Mouse (Mus musculus) forebrain, embryonic 12.5 days (tissue): ENCODE results near the gene Cacna1a. TPM values are rescaled to one million over a fixed set of nuclear protein-coding genes. Genes with fewer than 3 reads are reported as not detected.

ENCODE experiments used
- ATAC-seq: fragments of 200-750 bp; cut with Nextera tagmentation; 2 replicates; pipeline ENCODE4 v1.8.0; 2017; ENCODE audit warnings: moderate TSS enrichment; ENCODE audit not compliant: low FRiP score
- H3K27ac ChIP-seq: fragments of 300-500 bp; sonication (generic); 2 replicates; pipeline ENCODE4 v1.5.1; 2016; ENCODE audit warnings: mild to moderate bottlenecking
- H3K27me3 ChIP-seq: fragments of 300-500 bp; sonication (generic); 2 replicates; pipeline ENCODE4 v1.6.1; 2016; ENCODE audit warnings: mild to moderate bottlenecking
- H3K36me3 ChIP-seq: fragments of 300-500 bp; sonication (generic); replicated peaks from 2 replicates; pipeline ENCODE4 v1.6.1; 2016; ENCODE audit warnings: mild to moderate bottlenecking
- H3K4me1 ChIP-seq: fragments of 300-500 bp; sonication (generic); 2 replicates; pipeline ENCODE4 v1.6.1; 2016
- H3K4me2 ChIP-seq: fragments of 300-500 bp; sonication (generic); 2 replicates; pipeline ENCODE4 v1.6.1; 2016; ENCODE audit warnings: mild to moderate bottlenecking, moderate library complexity
- H3K4me3 ChIP-seq: fragments of 300-500 bp; sonication (generic); replicated peaks from 2 replicates; pipeline ENCODE4 v1.5.1; 2016; ENCODE audit warnings: mild to moderate bottlenecking
- H3K9ac ChIP-seq: fragments of 300-500 bp; sonication (generic); 2 replicates; pipeline ENCODE4 v1.6.1; 2016; ENCODE audit warnings: mild to moderate bottlenecking
- H3K9me3 ChIP-seq: fragments of 300-500 bp; sonication (generic); 2 replicates; pipeline ENCODE4 v1.6.1; 2016
- WGBS: fragments of 180-500 bp; shearing (Covaris S2); methylation state at CpG from one replicate; pipeline ENCODE4 v1.1.7; 2016; 5-methylcytosine and 5-hydroxymethylcytosine counted together
- polyA plus RNA-seq: library from polyadenylated mRNA; unstranded; fragments of >200 nt; fragmentation: Nextera tagmentation; extraction: Ambion mirVana; gene quantifications from 2 replicates; pipeline ENCODE4 v1.2.1, GENCODE M21; 2016

The Cacna1a gene
- polyA plus RNA-seq: 8.2 and 11.5 TPM in 2 replicates

GRCm38 (mm10) chr8:84388275-84388674 lies at the start of gene Cacna1a:
Gene Cacna1a (plus strand): TSS chr8:84388440.
- Histone ChIP-seq H3K4me2 (no peak within 1 kb of the TSS), H3K9ac (no peak within 1 kb of the TSS), H3K27ac (no peak within 1 kb of the TSS), H3K4me1 (no peaks in the 10 kb centered on the region), H3K9me3 (no peaks in the 10 kb centered on the region), H3K27me3 (no peaks in the 10 kb centered on the region), H3K4me3 (no peak within 1 kb of the TSS), H3K36me3 (no peaks in the 10 kb centered on the region)
- ATAC-seq: no peak
- WGBS: 87% methylated on average over 3 of the region's 3 CpGs

DNA sequence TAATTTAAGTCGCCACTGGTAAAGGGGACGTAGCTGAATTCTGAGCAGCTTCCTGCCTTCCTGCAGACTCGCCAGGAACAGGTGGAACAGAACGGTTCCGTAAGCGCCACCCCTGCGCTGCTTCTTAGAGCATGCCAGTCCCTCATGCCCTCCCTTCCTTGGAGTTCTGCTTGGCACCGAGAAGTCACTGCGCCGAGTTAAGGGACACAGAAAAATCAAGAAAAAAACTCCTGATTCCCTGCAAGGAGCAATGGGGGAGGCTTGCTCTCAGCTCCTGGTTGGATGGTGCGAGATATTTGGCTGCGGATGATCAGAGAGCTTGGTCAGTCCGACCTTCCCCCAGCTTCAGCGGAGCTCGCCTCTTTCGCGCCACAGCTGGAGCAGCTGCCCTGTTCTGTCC lies 49.7 kb upstream of the Cacna1a start:
- 11% methylated on average over 17 of the region's 17 CpGs for WGBS
- Histone ChIP-seq H3K9ac (no peak overlapping the region), H3K27ac (no peak overlapping the region), H3K36me3 (no peaks in the 10 kb centered on the region), H3K9me3 (no peaks in the 10 kb centered on the region), H3K4me3 (no peak overlapping the region), H3K4me2 (peak overlapping the region; percentile 31), H3K27me3 (peaks cover 48% of the 10 kb centered on the region), H3K4me1 (peaks cover 7% of the 10 kb centered on the region)
- ATAC-seq: no peak

DNA sequence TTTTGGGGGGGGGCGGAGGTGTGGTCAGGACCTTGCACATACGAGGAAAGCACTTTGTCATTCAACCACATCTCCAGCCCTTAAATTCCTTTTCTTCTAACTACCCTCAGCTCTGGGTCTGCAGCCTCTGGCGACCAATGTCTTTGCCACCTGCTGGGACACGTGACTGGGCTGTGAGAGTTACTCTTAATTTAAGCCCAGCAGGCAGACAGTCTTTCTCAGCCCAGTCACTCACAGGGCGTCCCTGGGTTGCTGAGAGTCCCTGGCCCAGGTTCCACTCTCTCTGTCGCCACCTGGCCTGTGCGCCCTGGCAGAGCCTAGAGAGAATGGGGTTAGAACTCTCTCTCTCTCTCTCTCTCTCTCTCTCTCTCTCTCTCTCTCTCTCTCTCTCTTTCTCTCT lies 48.9 kb upstream of the Cacna1a start:
- no peaks in the 10 kb centered on the region for H3K36me3 ChIP-seq
- WGBS: 2% methylated on average over 7 of the region's 7 CpGs
- H3K9ac ChIP-seq: no peak overlapping the region
- H3K4me1 ChIP-seq: peaks cover 7% of the 10 kb centered on the region
- no peak overlapping the region for H3K4me2 ChIP-seq
- no peak overlapping the region for H3K4me3 ChIP-seq
- H3K27me3 ChIP-seq: peaks cover 48% of the 10 kb centered on the region
- no peak for ATAC-seq
- no peaks in the 10 kb centered on the region for H3K9me3 ChIP-seq
- no peak overlapping the region for H3K27ac ChIP-seq

- no peak overlapping the region for H3K27ac ChIP-seq
- H3K9me3 ChIP-seq: no peaks in the 10 kb centered on the region
- no peak overlapping the region for H3K9ac ChIP-seq
- peaks cover 48% of the 10 kb centered on the region for H3K27me3 ChIP-seq
- peaks cover 7% of the 10 kb centered on the region for H3K4me1 ChIP-seq
- no peaks in the 10 kb centered on the region for H3K36me3 ChIP-seq
- WGBS: 55% methylated on average over 4 of the region's 4 CpGs
- no peak overlapping the region for H3K4me3 ChIP-seq
- no peak overlapping the region for H3K4me2 ChIP-seq
- ATAC-seq: no peak
Measured at GRCm38 (mm10) chr8:84339867-84340266, 48.4 kb upstream of the Cacna1a start.

DNA sequence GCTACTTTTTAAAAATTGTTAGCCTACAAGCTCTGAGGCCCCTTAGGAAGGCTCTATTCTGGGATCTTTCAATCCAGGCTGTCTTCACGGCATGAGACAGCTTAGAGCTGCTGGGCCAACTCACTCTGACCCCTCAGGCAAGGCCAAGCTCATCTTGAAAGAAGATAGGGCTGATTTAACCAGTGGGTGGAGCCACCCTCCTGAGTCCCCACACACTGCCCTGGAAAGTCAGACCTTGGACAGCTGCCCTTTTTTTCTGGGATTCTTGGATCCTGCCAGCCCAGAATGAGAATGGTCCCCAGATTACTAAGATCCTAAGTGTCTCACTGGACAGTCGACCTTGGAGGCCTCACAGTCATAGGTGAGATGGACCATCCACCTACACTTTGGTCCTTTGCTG lies 47.6 kb upstream of the Cacna1a start:
- no peak overlapping the region for H3K27ac ChIP-seq
- peaks cover 46% of the 10 kb centered on the region for H3K27me3 ChIP-seq
- H3K9me3 ChIP-seq: no peaks in the 10 kb centered on the region
- H3K4me1 ChIP-seq: peaks cover 7% of the 10 kb centered on the region
- WGBS: 16% methylated on average over 2 of the region's 2 CpGs
- no peak overlapping the region for H3K4me3 ChIP-seq
- H3K36me3 ChIP-seq: no peaks in the 10 kb centered on the region
- no peak for ATAC-seq
- no peak overlapping the region for H3K4me2 ChIP-seq
- no peak overlapping the region for H3K9ac ChIP-seq

GRCm38 (mm10) chr8:84345493-84345892 lies 42.7 kb upstream of the Cacna1a start:
- Histone ChIP-seq H3K36me3 (no peaks in the 10 kb centered on the region), H3K27me3 (peaks cover 14% of the 10 kb centered on the region), H3K9me3 (no peaks in the 10 kb centered on the region), H3K27ac (no peak overlapping the region), H3K4me1 (no peaks in the 10 kb centered on the region), H3K4me3 (no peak overlapping the region), H3K4me2 (no peak overlapping the region), H3K9ac (no peak overlapping the region)
- WGBS: 76% methylated on average over 7 of the region's 7 CpGs
- no peak for ATAC-seq

GRCm38 (mm10) chr8:84346421-84346820 lies 41.8 kb upstream of the Cacna1a start:
- WGBS: 64% methylated on average over 4 of the region's 4 CpGs
- H3K4me3 ChIP-seq: no peak overlapping the region
- no peak overlapping the region for H3K9ac ChIP-seq
- H3K27ac ChIP-seq: no peak overlapping the region
- no peaks in the 10 kb centered on the region for H3K36me3 ChIP-seq
- H3K27me3 ChIP-seq: peaks cover 14% of the 10 kb centered on the region
- no peaks in the 10 kb centered on the region for H3K9me3 ChIP-seq
- no peak overlapping the region for H3K4me2 ChIP-seq
- no peak for ATAC-seq
- no peaks in the 10 kb centered on the region for H3K4me1 ChIP-seq

- H3K9ac ChIP-seq: no peak overlapping the region
- H3K9me3 ChIP-seq: no peaks in the 10 kb centered on the region
- ATAC-seq: no peak
- H3K27me3 ChIP-seq: peaks cover 17% of the 10 kb centered on the region
- WGBS: 81% methylated on average over 1 of the region's 1 CpGs
- no peak overlapping the region for H3K4me3 ChIP-seq
- no peak overlapping the region for H3K27ac ChIP-seq
- H3K36me3 ChIP-seq: no peaks in the 10 kb centered on the region
- H3K4me1 ChIP-seq: no peaks in the 10 kb centered on the region
- no peak overlapping the region for H3K4me2 ChIP-seq
Measured at GRCm38 (mm10) chr8:84349526-84349925, 38.7 kb upstream of the Cacna1a start.

GRCm38 (mm10) chr8:84350960-84351359 lies 37.3 kb upstream of the Cacna1a start:
- H3K36me3 ChIP-seq: no peaks in the 10 kb centered on the region
- H3K27ac ChIP-seq: no peak overlapping the region
- no peak for ATAC-seq
- no peaks in the 10 kb centered on the region for H3K4me1 ChIP-seq
- WGBS: 80% methylated on average over 4 of the region's 4 CpGs
- H3K9me3 ChIP-seq: no peaks in the 10 kb centered on the region
- peaks cover 15% of the 10 kb centered on the region for H3K27me3 ChIP-seq
- no peak overlapping the region for H3K4me2 ChIP-seq
- no peak overlapping the region for H3K4me3 ChIP-seq
- no peak overlapping the region for H3K9ac ChIP-seq

DNA sequence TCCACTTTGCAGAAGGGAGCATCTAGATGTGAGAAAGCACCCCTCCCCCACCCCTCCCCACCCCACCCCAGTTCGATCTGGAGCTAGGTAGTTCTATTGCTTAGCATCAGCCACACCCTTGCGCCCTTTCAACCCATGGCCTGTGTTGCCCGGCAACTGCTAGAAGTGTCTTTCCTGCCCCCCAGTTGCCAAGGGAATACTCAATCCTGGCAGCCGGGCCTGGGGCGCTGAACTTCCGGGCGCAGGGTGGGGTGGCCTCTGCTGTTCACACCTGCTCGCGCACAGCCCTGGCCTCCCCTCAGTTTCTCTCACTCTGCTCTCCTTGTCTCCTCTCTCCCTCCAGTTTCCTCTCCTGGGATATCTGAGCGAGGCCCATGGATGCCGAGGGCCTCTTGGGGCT lies 31.8 kb upstream of the Cacna1a start:
- H3K27me3 ChIP-seq: peaks cover 25% of the 10 kb centered on the region
- H3K4me2 ChIP-seq: no peak overlapping the region
- H3K27ac ChIP-seq: no peak overlapping the region
- H3K4me3 ChIP-seq: no peak overlapping the region
- no peaks in the 10 kb centered on the region for H3K36me3 ChIP-seq
- H3K9me3 ChIP-seq: no peaks in the 10 kb centered on the region
- peaks cover 5% of the 10 kb centered on the region; the same call in 1 of the 2 replicates for H3K4me1 ChIP-seq
- WGBS: 69% methylated on average over 11 of the region's 11 CpGs
- ATAC-seq: no peak
- no peak overlapping the region for H3K9ac ChIP-seq

DNA sequence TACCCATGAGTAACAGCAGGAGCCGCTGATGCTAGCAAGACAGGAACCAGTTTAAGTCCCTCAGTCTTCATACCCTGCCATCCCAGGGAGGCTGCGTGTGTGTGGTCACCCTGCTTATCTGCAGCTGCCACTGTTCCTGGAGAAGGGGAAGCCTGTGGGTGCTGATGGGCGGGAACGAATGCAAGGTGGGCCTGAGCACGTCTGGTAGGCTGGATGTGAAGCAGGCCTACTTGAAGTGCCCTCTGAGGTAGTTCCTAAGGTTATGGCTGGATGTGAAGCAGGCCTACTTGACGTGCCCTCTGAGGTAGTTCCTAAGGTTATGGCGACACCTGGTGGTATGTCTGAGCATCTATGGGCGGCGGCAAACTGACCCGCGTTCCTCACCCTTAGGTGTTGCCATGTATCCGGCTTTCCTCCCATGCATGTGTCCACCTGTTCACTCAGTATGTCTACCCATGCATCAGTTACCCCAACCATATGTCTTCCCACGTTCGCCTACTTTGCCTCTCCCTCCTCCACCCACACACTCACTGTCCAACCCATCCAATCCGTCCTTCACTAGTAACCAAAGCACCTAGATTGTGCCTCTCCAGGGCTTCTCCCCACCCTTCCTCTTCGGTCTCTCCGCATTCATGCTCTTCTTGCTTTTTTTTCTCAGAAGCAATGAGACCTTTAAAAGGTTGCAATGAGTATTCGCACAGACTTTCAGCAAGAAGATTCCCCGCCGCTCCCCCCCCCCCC lies 30.4 kb upstream of the Cacna1a start:
- H3K9ac ChIP-seq: no peak overlapping the region

DNA sequence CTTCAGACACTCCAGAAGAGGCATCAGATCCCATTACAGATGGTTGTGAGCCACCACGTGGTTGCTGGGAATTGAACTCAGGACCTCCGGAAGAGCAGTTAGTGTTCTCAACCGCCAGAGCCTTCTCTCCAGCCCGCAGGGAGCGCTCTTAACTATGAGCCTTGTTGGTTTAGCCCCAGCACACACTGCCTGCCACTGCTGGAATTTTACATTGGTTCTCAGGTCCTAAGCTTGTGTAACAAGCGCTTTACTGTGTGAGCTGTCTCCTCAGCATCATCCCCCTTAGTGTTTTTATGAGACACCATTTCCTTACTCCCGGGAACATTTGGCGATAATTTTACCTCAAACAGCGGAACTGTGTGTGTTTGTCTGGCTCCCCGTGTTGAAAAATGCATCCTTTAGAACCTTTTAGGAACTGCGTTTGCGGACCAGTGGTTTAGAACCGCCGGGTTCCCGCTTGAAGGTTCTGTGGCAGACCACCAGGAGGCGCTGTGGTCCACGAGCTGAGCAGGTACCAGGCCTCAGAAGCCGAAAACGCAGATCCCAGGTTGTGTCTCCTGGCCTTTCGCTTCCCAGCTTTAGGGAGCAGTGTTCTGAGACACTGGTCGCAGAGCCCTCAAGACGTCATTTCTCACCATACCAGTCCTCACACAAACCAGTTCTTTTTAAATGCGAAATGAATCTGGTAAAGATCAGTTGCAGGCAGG lies 24.7 kb upstream of the Cacna1a start:
- no peak overlapping the region for H3K4me2 ChIP-seq
- H3K9ac ChIP-seq: no peak overlapping the region
- no peaks in the 10 kb centered on the region for H3K9me3 ChIP-seq
- peaks cover 30% of the 10 kb centered on the region for H3K27me3 ChIP-seq
- ATAC-seq: no peak
- no peaks in the 10 kb centered on the region for H3K36me3 ChIP-seq
- H3K27ac ChIP-seq: no peak overlapping the region
- no peaks in the 10 kb centered on the region for H3K4me1 ChIP-seq
- WGBS: 14% methylated on average over 23 of the region's 23 CpGs
- no peak overlapping the region for H3K4me3 ChIP-seq

More for the DNA sequence above, 30.4 kb upstream of the Cacna1a start:
- WGBS: 24% methylated on average over 20 of the region's 20 CpGs
- Histone ChIP-seq H3K4me3 (no peak overlapping the region), H3K4me2 (no peak overlapping the region), H3K9me3 (no peaks in the 10 kb centered on the region), H3K36me3 (no peaks in the 10 kb centered on the region), H3K4me1 (peaks cover 5% of the 10 kb centered on the region; the same call in 1 of the 2 replicates), H3K27me3 (peaks cover 24% of the 10 kb centered on the region), H3K27ac (no peak overlapping the region)
- ATAC-seq: peak; percentile 63

- Histone ChIP-seq H3K9me3 (0 out of 2 replicates have a peak, but pooled peaks cover 3% of the 10 kb centered on the region), H3K4me2 (no peak overlapping the region), H3K27me3 (peaks cover 23% of the 10 kb centered on the region), H3K9ac (no peak overlapping the region), H3K36me3 (no peaks in the 10 kb centered on the region), H3K4me3 (no peak overlapping the region), H3K4me1 (no peaks in the 10 kb centered on the region), H3K27ac (no peak overlapping the region)
- no peak for ATAC-seq
- 86% methylated on average over 1 of the region's 1 CpGs for WGBS
Measured at GRCm38 (mm10) chr8:84365197-84365596, 23.0 kb upstream of the Cacna1a start.
